Mouse (Mus musculus) testis, adult 2 months (tissue): ENCODE measurements around the gene Tmem63b. TPM values are rescaled to one million over a fixed set of nuclear protein-coding genes. Genes with fewer than 3 reads are reported as not detected.

Experiments
- H3K27ac ChIP-seq: fragments of 200-500 bp; 2 replicates; pipeline ENCODE4 v1.5.1; 2012; ENCODE audit warnings: low read depth, low read length; ENCODE audit not compliant: control insufficient read depth, insufficient read depth
- H3K27me3 ChIP-seq: fragments of 200-500 bp; 2 replicates; pipeline ENCODE4 v1.6.1; 2012; ENCODE audit warnings: mild to moderate bottlenecking, low read length, moderate library complexity; ENCODE audit not compliant: control insufficient read depth, insufficient read depth
- H3K36me3 ChIP-seq: fragments of 200-500 bp; 2 replicates; pipeline ENCODE4 v1.6.1; 2012; ENCODE audit warnings: mild to moderate bottlenecking, low read length; ENCODE audit not compliant: control insufficient read depth, insufficient read depth
- H3K4me1 ChIP-seq: fragments of 200-500 bp; 2 replicates; pipeline ENCODE4 v1.6.1; 2012; ENCODE audit warnings: low read length; ENCODE audit not compliant: control insufficient read depth, insufficient read depth
- H3K4me3 ChIP-seq: fragments of 200-500 bp; 2 replicates; pipeline ENCODE4 v1.5.1; 2012; ENCODE audit warnings: low read depth, mild to moderate bottlenecking, low read length, moderate library complexity, mixed read lengths; ENCODE audit not compliant: control insufficient read depth
- CTCF ChIP-seq: fragments of 200-500 bp; IDR thresholded peaks from 2 replicates; pipeline ENCODE4 v1.5.1; 2012; ENCODE audit warnings: low read depth, mild to moderate bottlenecking, inconsistent platforms, low read length, moderate library complexity; ENCODE audit not compliant: control insufficient read depth, insufficient read depth, insufficient replicate concordance
- POLR2A ChIP-seq: fragments of 200-500 bp; IDR thresholded peaks from 2 replicates; pipeline ENCODE4 v1.6.1; 2012; ENCODE audit warnings: low read depth, mild to moderate bottlenecking, inconsistent platforms, low read length, moderate library complexity; ENCODE audit not compliant: control insufficient read depth
- polyA plus RNA-seq: library from polyadenylated mRNA; depleted of rRNA; stranded (reverse); fragments of >200 nt; gene quantifications from 2 replicates; pipeline ENCODE4 v1.2.3, GENCODE M21; 2012

Gene Tmem63b
- polyA plus RNA-seq, 1 experiment = 5.4 TPM

- H3K4me3 ChIP-seq = no peak overlapping the region
- H3K4me1 ChIP-seq = no peaks in the 10 kb centered on the region
- H3K27me3 ChIP-seq = no peaks in the 10 kb centered on the region
- no peaks in the 10 kb centered on the region for H3K36me3 ChIP-seq
- H3K27ac ChIP-seq = no peak overlapping the region
- TF ChIP-seq CTCF (no peak), POLR2A (no peak)
Observed at GRCm38 (mm10) chr17:45706796-45707195, 20.1 kb upstream of the Tmem63b start.

DNA sequence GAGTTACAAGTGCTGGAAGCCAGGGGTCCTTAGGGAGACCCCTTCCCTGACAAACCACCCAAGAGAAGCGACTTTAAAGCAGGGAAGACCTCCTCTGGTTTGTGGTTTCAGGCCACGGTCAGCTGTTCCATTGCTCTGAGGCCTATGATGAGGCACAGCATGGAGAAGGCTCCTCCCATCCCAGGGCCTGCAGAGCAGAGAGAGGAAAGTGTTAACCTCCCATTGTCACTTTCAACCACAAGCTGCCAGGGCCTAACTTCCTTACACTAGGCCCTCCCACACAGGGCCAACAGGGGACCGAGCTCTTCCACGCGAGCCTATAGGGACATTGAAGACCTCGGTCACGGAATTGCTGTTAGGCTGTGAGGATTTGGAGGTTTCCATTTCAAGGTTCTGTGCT is 16.5 kb upstream of the Tmem63b start:
- no peak for TF ChIP-seq CTCF
- TF ChIP-seq POLR2A = no peak
- Histone ChIP-seq H3K27me3 (no peaks in the 10 kb centered on the region), H3K4me3 (no peak overlapping the region), H3K4me1 (no peaks in the 10 kb centered on the region), H3K27ac (no peak overlapping the region), H3K36me3 (no peaks in the 10 kb centered on the region)

DNA sequence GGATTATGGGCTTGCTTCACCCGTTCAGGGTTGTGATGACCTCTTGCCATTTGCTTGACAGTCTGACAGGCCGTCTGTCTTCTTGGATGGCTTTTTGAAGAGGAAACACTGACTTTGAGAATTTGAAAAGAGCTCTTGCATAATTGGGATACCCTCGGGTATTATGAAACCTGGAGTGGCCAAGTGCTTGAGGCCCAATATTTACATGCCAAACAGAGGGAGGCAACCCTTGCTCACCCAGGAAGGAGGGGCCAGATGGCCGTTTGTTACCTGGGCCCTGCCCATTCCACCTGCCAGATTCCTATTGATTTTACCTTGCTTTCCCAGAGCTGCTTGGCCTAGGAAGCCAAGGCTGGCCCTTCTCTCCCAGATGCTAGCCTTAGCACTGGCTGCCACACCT is 15.5 kb upstream of the Tmem63b start:
- Histone ChIP-seq H3K4me3 (no peak overlapping the region), H3K4me1 (no peaks in the 10 kb centered on the region), H3K36me3 (no peaks in the 10 kb centered on the region), H3K27me3 (no peaks in the 10 kb centered on the region), H3K27ac (no peak overlapping the region)
- TF ChIP-seq CTCF = no peak
- no peak for TF ChIP-seq POLR2A

- Histone ChIP-seq H3K36me3 (no peaks in the 10 kb centered on the region), H3K27me3 (no peaks in the 10 kb centered on the region), H3K4me1 (no peaks in the 10 kb centered on the region), H3K4me3 (no peak overlapping the region), H3K27ac (no peak overlapping the region)
- no peak for TF ChIP-seq POLR2A
- no peak for TF ChIP-seq CTCF
Observed at GRCm38 (mm10) chr17:45701236-45701591, 14.5 kb upstream of the Tmem63b start.

GRCm38 (mm10) chr17:45700496-45701235 is 14.0 kb upstream of the Tmem63b start:
- Histone ChIP-seq H3K4me1 (no peaks in the 10 kb centered on the region), H3K36me3 (no peaks in the 10 kb centered on the region), H3K27me3 (no peaks in the 10 kb centered on the region), H3K4me3 (no peak overlapping the region), H3K27ac (no peak overlapping the region)
- no peak for TF ChIP-seq CTCF
- TF ChIP-seq POLR2A = no peak

DNA sequence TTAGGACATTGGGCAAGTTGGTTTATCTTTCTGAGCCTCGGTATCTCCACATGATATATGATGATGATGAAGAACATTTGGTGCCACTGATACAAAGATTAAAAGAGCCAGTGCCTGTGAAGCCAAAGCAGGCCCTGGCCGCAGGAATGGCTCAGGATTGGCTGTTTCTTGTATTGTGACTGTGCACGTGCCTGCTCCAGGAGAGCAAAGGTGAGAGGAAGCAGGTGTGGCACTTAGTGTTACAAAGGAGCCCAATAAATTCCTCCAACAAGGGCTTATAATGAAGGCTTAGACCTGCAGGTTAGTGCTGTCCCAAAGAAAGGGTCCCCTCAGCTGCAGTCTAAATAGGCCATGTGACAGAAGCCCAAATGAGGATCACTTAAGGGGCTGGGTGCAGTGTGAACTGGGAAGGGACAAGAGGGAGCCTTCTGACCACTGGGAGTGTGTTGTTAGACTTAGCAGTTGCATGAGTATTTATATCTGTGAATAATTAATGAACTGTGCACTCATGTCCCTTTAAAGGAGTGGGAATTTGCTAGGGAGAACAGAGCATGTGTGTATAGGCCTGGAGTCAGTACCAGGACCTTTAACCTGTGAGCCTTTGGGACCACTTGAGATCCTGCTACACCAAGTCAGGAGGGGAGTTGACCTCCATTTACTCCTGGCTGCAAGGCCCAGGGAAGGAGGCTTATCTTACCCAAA is 12.5 kb upstream of the Tmem63b start:
- Histone ChIP-seq H3K27me3 (no peaks in the 10 kb centered on the region), H3K4me3 (no peak overlapping the region), H3K4me1 (no peaks in the 10 kb centered on the region), H3K27ac (no peak overlapping the region), H3K36me3 (no peaks in the 10 kb centered on the region)
- no peak for TF ChIP-seq POLR2A

DNA sequence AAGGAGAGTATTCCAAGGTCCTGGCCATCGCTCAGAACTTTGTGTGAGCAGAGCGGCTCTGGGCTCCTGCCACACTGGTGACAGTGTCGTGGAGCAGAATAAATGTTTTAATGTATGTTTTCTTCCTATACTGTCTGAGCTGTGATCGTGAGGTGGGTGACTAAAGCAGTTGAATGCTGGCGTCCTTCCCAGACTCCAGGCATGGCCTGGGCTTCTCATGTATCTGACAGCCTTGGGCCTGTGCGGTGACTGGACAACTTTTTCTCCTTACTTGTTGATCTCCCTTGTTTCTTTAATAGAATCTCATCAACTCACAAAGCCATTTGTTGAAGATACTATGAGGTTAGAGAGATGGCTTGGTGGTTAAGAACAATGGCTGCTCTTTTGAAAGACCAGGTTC is 11.7 kb upstream of the Tmem63b start:
- Histone ChIP-seq H3K36me3 (no peaks in the 10 kb centered on the region), H3K4me1 (no peaks in the 10 kb centered on the region), H3K27ac (no peak overlapping the region), H3K4me3 (no peak overlapping the region), H3K27me3 (no peaks in the 10 kb centered on the region)
- TF ChIP-seq CTCF = no peak
- no peak for TF ChIP-seq POLR2A
